Mouse (Mus musculus) heart, embryonic 16.5 days (tissue): ENCODE results near the gene Pkmyt1. TPM values are rescaled to one million over a fixed set of nuclear protein-coding genes. Genes with fewer than 3 reads are reported as not detected.
"Not testable (repeated sequence)": the region's sequence is repeated elsewhere in the genome, so short reads cannot be mapped to it uniquely, and the experiment has no call there.

Source experiments
- ATAC-seq: fragments of 200-750 bp; cut with Nextera tagmentation; replicated peaks from 2 replicates; pipeline ENCODE4 v1.8.0; 2017; ENCODE audit warnings: moderate number of reproducible peaks; ENCODE audit not compliant: insufficient read depth, low FRiP score; ENCODE audit errors: extremely low read depth
- H3K27ac ChIP-seq: fragments of 300-500 bp; sonication (generic); 2 replicates; pipeline ENCODE4 v1.5.1; 2014; ENCODE audit warnings: mild to moderate bottlenecking, low read length, control low read depth, moderate library complexity
- H3K27me3 ChIP-seq: fragments of 300-500 bp; sonication (generic); 2 replicates; pipeline ENCODE4 v1.6.1; 2014; ENCODE audit warnings: low read length, mixed read lengths; ENCODE audit not compliant: control insufficient read depth, insufficient read depth
- H3K36me3 ChIP-seq: fragments of 300-500 bp; sonication (generic); 2 replicates; pipeline ENCODE4 v1.6.1; 2014; ENCODE audit not compliant: control insufficient read depth, insufficient read depth
- H3K4me1 ChIP-seq: fragments of 300-500 bp; sonication (generic); 2 replicates; pipeline ENCODE4 v1.6.1; 2014; ENCODE audit warnings: low read length, mixed read lengths; ENCODE audit not compliant: control insufficient read depth, insufficient read depth
- H3K4me2 ChIP-seq: fragments of 300-500 bp; sonication (generic); 2 replicates; pipeline ENCODE4 v1.6.1; 2014; ENCODE audit warnings: low read depth, mild to moderate bottlenecking, control low read depth, low read length
- H3K4me3 ChIP-seq: fragments of 300-500 bp; sonication (generic); 2 replicates; pipeline ENCODE4 v1.5.1; 2014; ENCODE audit warnings: mild to moderate bottlenecking, control low read depth, low read length
- H3K9ac ChIP-seq: fragments of 300-500 bp; sonication (generic); 2 replicates; pipeline ENCODE4 v1.6.1; 2014; ENCODE audit warnings: low read length, control low read depth
- H3K9me3 ChIP-seq: fragments of 300-500 bp; sonication (generic); replicated peaks from 2 replicates; pipeline ENCODE4 v1.6.1; 2016; ENCODE audit warnings: low read length; ENCODE audit not compliant: control insufficient read depth
- WGBS: fragments of 180-500 bp; shearing (Covaris S2); extraction: QIAGEN DNeasy Blood & Tissue Kit; methylation state at CpG from one replicate; pipeline ENCODE4 v1.1.7; 2014; 5-methylcytosine and 5-hydroxymethylcytosine counted together
- polyA plus RNA-seq: library from polyadenylated mRNA; unstranded; fragments of >200 nt; fragmentation: Nextera tagmentation; extraction: Ambion mirVana; gene quantifications from 2 replicates; pipeline ENCODE4 v1.2.1, GENCODE M21; 2015

Gene Pkmyt1
- polyA plus RNA-seq, 1 experiment from 2014 or later = 33.3 TPM

DNA sequence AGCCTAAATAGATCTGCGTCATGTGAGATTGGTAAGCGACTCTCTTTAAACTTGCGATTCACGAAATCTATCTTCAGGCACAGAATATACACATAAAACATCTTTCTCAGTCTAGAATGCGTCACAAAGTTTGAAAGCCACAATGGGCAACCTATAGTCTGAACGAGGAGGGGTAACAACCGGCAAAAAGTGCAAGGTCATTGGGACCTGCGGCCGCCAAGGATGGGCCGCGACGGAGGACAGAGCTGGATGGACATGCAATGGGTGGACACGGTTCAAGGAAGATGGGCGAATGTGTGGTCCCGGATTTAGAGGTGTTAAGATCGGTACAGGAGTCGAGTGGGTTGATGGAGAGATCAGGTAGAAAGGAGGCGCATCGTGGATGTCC, 44.8 kb downstream of the Pkmyt1 start:
- Histone ChIP-seq H3K4me1 (peaks cover 7% of the 10 kb centered on the region), H3K27me3 (no peaks in the 10 kb centered on the region), H3K4me3 (peak overlapping the region; percentile 81), H3K27ac (peak overlapping the region; percentile 76), H3K4me2 (peak overlapping the region; percentile 84), H3K9ac (peak overlapping the region; percentile 92), H3K9me3 (no peaks in the 10 kb centered on the region), H3K36me3 (no peaks in the 10 kb centered on the region)
- 2% methylated on average over 19 of the region's 19 CpGs for whole genome bisulfite sequencing
- ATAC-seq = peak; percentile 11

DNA sequence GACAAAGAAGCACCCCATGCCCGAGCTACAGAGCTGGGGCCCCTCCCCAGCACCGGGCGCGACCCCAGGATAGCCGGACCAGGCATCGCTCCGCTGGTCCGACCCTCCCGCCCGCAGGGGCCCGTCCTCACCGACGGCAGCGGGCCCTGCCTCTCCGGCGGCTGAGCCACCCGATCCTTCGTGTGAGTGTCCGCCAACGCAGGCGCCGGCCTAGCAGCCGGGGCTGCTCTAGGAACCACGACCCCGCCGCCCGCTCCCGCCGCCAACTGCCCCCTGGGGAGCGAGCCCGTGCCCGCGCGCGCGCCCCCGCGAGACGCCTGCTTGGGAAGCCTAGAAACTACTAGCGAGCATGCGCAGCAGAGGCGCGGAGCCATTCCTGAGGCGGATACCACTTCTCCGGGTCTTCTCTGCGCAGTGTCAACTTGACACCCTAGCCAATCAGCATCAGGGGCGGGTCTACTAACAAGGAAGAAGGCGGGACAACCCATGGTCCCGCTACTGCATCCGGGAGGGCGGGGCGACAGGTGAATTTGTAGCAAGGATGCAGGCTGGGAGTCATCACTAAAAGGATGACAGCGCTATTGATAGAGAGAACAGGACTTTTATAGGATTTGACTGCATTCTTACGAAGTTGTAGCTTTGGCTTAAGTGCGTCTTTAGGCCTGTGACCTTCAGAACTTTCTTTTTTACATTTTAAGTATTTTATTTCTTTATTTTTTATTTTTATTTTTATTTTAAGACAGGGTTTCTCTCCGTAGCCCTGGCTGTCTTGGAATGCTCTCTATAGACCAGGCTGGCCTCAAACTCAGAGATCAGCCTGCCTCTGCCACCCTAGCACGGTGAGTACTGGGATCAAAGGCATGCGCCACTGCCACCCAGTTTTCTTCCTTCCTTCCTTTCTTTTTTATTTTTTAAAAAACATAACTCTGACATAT, 45.4 kb downstream of the Pkmyt1 start, which contains the start of gene Flywch1:
TSS of gene Flywch1 (minus strand) at position 319 of the 935 bp plus-strand sequence.
- no peaks in the 10 kb centered on the region for H3K27me3 ChIP-seq
- 4% methylated on average over 58 of the region's 58 CpGs for WGBS
- H3K4me3 ChIP-seq = peak within 1 kb of the TSS; percentile 81
- peak; percentile 99 for ATAC-seq
- H3K36me3 ChIP-seq = no peaks in the 10 kb centered on the region
- no peaks in the 10 kb centered on the region for H3K9me3 ChIP-seq
- H3K4me1 ChIP-seq = peaks cover 7% of the 10 kb centered on the region
- H3K4me2 ChIP-seq = peak within 1 kb of the TSS; percentile 84
- H3K9ac ChIP-seq = peak within 1 kb of the TSS; percentile 92
- H3K27ac ChIP-seq = peak within 1 kb of the TSS; percentile 76

DNA sequence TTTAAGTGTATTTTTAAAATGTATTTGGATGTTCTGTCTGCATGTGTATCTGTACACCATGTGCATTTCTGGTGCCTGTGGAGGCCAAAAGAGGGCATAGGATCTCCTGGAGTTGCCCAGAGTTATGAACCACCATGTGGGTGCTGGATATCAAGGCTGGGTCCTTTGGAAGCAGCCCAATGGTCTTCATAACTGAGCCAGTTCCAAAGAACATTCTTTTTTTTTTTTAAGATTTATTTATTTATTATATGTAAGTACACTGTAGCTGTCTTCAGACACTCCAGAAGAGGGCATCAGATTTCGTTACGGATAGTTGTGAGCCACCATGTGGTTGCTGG, 46.1 kb downstream of the Pkmyt1 start:
- H3K4me2 ChIP-seq = not testable (repeated sequence)
- WGBS = 60% methylated on average over 2 of the region's 2 CpGs

GRCm38 (mm10) chr17:23773676-23774075, 47.5 kb downstream of the Pkmyt1 start:
- 64% methylated on average over 6 of the region's 6 CpGs for WGBS

More for the DNA sequence above, 46.1 kb downstream of the Pkmyt1 start:
- H3K9ac ChIP-seq, H3K4me3 ChIP-seq, ATAC-seq, H3K36me3 ChIP-seq, H3K9me3 ChIP-seq, H3K27me3 ChIP-seq, H3K27ac ChIP-seq, H3K4me1 ChIP-seq: not testable (repeated sequence)

GRCm38 (mm10) chr17:23774090-23774489, 48.0 kb downstream of the Pkmyt1 start:
- ATAC-seq = peak; percentile 33; the same call in 1 of the 2 replicates

More at GRCm38 (mm10) chr17:23773676-23774075, 47.5 kb downstream of the Pkmyt1 start:
- ATAC-seq = no peak
- no peak overlapping the region for H3K9ac ChIP-seq
- no peaks in the 10 kb centered on the region for H3K9me3 ChIP-seq
- H3K27me3 ChIP-seq = no peaks in the 10 kb centered on the region
- H3K27ac ChIP-seq = no peak overlapping the region
- H3K4me3 ChIP-seq = no peak overlapping the region
- no peak overlapping the region for H3K4me2 ChIP-seq
- H3K4me1 ChIP-seq = peaks cover 7% of the 10 kb centered on the region
- no peaks in the 10 kb centered on the region for H3K36me3 ChIP-seq

DNA sequence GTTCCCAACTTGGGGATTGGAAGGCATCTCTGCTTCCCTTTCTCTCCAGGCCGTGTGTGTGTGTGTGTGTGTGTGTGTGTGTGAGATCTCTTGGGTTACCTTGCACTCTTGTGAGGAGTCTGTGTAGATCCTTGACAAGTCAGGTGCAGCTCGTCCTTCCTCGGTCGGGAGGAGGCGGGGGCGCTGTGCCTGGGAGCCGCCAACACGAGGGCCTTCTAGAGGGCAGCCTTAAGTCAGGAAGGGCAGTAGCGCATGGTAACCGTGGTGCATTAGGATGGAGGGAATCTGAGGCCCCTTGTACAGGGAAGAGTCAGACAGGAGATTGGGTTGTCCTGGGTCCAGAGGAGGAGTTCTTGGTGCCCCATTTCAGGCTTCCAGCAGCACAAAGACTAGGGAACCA, 50.1 kb downstream of the Pkmyt1 start:
- Histone ChIP-seq H3K27ac (no peak overlapping the region), H3K4me2 (no peak overlapping the region), H3K4me1 (no peaks in the 10 kb centered on the region), H3K9me3 (no peaks in the 10 kb centered on the region), H3K27me3 (no peaks in the 10 kb centered on the region), H3K9ac (no peak overlapping the region), H3K36me3 (no peaks in the 10 kb centered on the region), H3K4me3 (no peak overlapping the region)
- ATAC-seq = no peak
- 79% methylated on average over 10 of the region's 10 CpGs for WGBS

More at GRCm38 (mm10) chr17:23774090-23774489, 48.0 kb downstream of the Pkmyt1 start:
- H3K4me1 ChIP-seq = peaks cover 7% of the 10 kb centered on the region
- WGBS = 6% methylated on average over 12 of the region's 12 CpGs
- no peaks in the 10 kb centered on the region for H3K9me3 ChIP-seq
- no peaks in the 10 kb centered on the region for H3K36me3 ChIP-seq
- no peaks in the 10 kb centered on the region for H3K27me3 ChIP-seq
- no peak overlapping the region for H3K4me2 ChIP-seq
- H3K4me3 ChIP-seq = no peak overlapping the region
- H3K27ac ChIP-seq = no peak overlapping the region
- no peak overlapping the region for H3K9ac ChIP-seq

GRCm38 (mm10) chr17:23777141-23777540, 51.0 kb downstream of the Pkmyt1 start:
- Histone ChIP-seq H3K27me3 (no peaks in the 10 kb centered on the region), H3K4me3 (no peak overlapping the region), H3K4me1 (no peaks in the 10 kb centered on the region), H3K36me3 (no peaks in the 10 kb centered on the region), H3K9ac (no peak overlapping the region), H3K9me3 (no peaks in the 10 kb centered on the region), H3K4me2 (no peak overlapping the region), H3K27ac (no peak overlapping the region)
- ATAC-seq = no peak
- WGBS = 75% methylated on average over 2 of the region's 2 CpGs

GRCm38 (mm10) chr17:23778447-23778846, 52.3 kb downstream of the Pkmyt1 start:
- Histone ChIP-seq H3K27me3 (no peaks in the 10 kb centered on the region), H3K4me2 (no peak overlapping the region), H3K9ac (no peak overlapping the region), H3K36me3 (no peaks in the 10 kb centered on the region), H3K4me1 (no peaks in the 10 kb centered on the region), H3K4me3 (no peak overlapping the region), H3K27ac (no peak overlapping the region), H3K9me3 (no peaks in the 10 kb centered on the region)
- no peak for ATAC-seq
- 54% methylated on average over 2 of the region's 2 CpGs for WGBS

- Histone ChIP-seq H3K27ac (no peak overlapping the region), H3K4me3 (no peak overlapping the region), H3K9ac (no peak overlapping the region), H3K27me3 (no peaks in the 10 kb centered on the region), H3K36me3 (no peaks in the 10 kb centered on the region), H3K4me2 (no peak overlapping the region), H3K9me3 (no peaks in the 10 kb centered on the region), H3K4me1 (no peaks in the 10 kb centered on the region)
- no peak for ATAC-seq
These were observed 57.2 kb downstream of the Pkmyt1 start for GRCm38 (mm10) chr17:23783352-23783751.
